Mouse (Mus musculus): ENCODE results near the gene Ntm. TPM values are rescaled to one million over a fixed set of nuclear protein-coding genes. Genes with fewer than 3 reads are reported as not detected.
A peak's percentile ranks its signal among the peaks of the same experiment; 100 is the strongest.

Gene Ntm
- polyA plus RNA-seq (2012; rRNA removed) (23.9 and 26.1 TPM in 2 replicates), polyA plus RNA-seq (2014; fragmentation: Nextera tagmentation; extraction: Ambion mirVana) (32.4 TPM in 2 replicates)

DNA sequence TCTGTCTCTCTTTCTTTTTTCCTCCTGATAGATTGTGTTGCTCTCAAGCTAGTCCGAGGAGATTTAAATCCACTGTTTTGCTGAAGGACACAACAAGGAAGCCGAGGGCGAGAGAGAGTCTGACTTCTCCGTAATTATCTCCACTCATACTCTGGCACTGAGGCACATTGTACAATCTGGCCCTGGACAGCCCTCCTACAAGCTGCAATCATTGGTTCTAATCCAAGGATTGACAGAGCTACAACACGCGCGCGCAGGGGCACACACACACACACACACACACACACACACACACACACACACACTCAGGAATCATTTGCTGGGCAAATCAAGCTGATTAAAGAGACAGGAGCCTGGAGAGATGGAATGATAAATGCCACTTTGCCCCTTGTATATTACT, at the start of gene Ntm:
Gene Ntm (minus strand): TSS at position 164 of the 400 bp plus-strand sequence.
- DNase-seq (ENCODE audit: low spot score) (no peak), ATAC-seq (ENCODE audit: low FRiP score, low read depth) (no peak)
- Histone ChIP-seq H3K27ac (replicated peaks; ENCODE audit: low read depth, low read length) (no peak within 1 kb of the TSS), H3K4me1 (ENCODE audit: control insufficient read depth, insufficient read depth, low read length) (0 out of 2 replicates have a peak, but pooled peaks cover 6% of the 10 kb centered on the region), H3K27me3 (ENCODE audit: control insufficient read depth, insufficient read depth, low read length) (peaks cover 32% of the 10 kb centered on the region; the same call in 1 of the 2 replicates), H3K9me3 (ENCODE audit: control insufficient read depth, low read length) (no peaks in the 10 kb centered on the region), H3K9ac (ENCODE audit: low read depth, low read length, severe bottlenecking) (peak within 1 kb of the TSS; percentile 36), H3K36me3 (ENCODE audit: control insufficient read depth, insufficient read depth, low read length) (no peaks in the 10 kb centered on the region), H3K4me2 (replicated peaks; ENCODE audit: low read depth, low read length, severe bottlenecking) (peak within 1 kb of the TSS; percentile 70), H3K4me3 (replicated peaks; ENCODE audit: low read length) (peak within 1 kb of the TSS; percentile 36)
- TF ChIP-seq POLR2A (IDR thresholded peaks at IDR 0.05; ENCODE audit: borderline replicate concordance, extremely low read depth, insufficient read depth, insufficient read length): no peak
- 34% methylated on average over 8 of the region's 8 CpGs for WGBS

DNA sequence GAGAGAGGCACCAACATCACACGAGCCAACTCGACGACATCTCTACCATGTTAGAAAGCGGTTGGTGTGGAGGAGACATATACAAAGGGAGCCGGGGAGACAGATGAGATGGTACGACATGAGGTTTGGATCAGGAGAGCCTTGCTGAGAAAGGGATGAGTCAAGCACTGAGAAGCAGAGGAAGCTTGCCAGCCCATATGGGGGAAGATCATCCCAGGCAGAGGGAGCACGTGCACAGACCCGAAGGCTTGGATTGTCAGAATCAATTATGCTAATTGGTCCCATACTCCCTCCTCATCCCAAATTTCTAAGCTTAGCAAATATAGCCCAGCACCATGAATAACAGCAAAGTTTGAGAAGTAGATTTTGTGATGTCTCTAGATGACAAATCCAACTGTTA, 42.8 kb upstream of the Ntm start:
- Histone ChIP-seq H3K27me3 (ENCODE audit: control insufficient read depth, insufficient read depth, low read length) (no peaks in the 10 kb centered on the region), H3K4me3 (replicated peaks; ENCODE audit: low read length) (no peak overlapping the region), H3K4me1 (ENCODE audit: control insufficient read depth, insufficient read depth, low read length) (no peaks in the 10 kb centered on the region), H3K36me3 (ENCODE audit: control insufficient read depth, insufficient read depth, low read length) (no peaks in the 10 kb centered on the region), H3K9ac (ENCODE audit: low read depth, low read length, severe bottlenecking) (no peak overlapping the region), H3K4me2 (replicated peaks; ENCODE audit: low read depth, low read length, severe bottlenecking) (no peak overlapping the region), H3K27ac (replicated peaks; ENCODE audit: low read depth, low read length) (no peak overlapping the region), H3K9me3 (ENCODE audit: control insufficient read depth, low read length) (no peaks in the 10 kb centered on the region)
- DNase-seq (ENCODE audit: low spot score) (peak; percentile 28), ATAC-seq (ENCODE audit: low FRiP score, low read depth) (no peak)
- TF ChIP-seq POLR2A (IDR thresholded peaks at IDR 0.05; ENCODE audit: borderline replicate concordance, extremely low read depth, insufficient read depth, insufficient read length): no peak
- WGBS: 65% methylated on average over 8 of the region's 8 CpGs

DNA sequence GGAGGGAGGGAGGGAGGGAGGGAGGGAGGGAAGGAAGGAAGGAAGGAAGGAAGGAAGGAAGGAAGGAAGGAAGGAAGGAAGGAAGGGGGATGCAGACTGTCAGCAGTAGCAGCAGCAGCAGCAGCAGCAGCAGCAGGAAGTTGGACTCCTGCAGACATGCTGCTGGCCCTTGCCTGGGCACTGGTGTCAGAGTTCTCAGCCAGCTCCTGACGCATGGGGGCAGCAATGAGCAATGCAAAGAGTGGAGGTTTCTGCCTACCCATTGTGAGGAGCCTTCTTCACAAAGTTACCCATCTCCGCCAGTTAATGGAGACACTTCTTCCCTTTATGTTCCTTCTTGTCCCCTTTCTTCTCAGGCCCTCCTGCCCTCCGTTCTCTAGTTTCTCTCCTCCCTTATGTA, 40.7 kb upstream of the Ntm start:
- peak; percentile 38 for DNase-seq (ENCODE audit: low spot score)
- Histone ChIP-seq H3K4me1 (ENCODE audit: control insufficient read depth, insufficient read depth, low read length) (no peaks in the 10 kb centered on the region), H3K4me3 (replicated peaks; ENCODE audit: low read length) (no peak overlapping the region), H3K36me3 (ENCODE audit: control insufficient read depth, insufficient read depth, low read length) (no peaks in the 10 kb centered on the region), H3K9ac (ENCODE audit: low read depth, low read length, severe bottlenecking) (no peak overlapping the region), H3K27ac (replicated peaks; ENCODE audit: low read depth, low read length) (no peak overlapping the region), H3K9me3 (ENCODE audit: control insufficient read depth, low read length) (no peaks in the 10 kb centered on the region), H3K27me3 (ENCODE audit: control insufficient read depth, insufficient read depth, low read length) (no peaks in the 10 kb centered on the region), H3K4me2 (replicated peaks; ENCODE audit: low read depth, low read length, severe bottlenecking) (no peak overlapping the region)
- no peak for TF ChIP-seq POLR2A (IDR thresholded peaks at IDR 0.05; ENCODE audit: borderline replicate concordance, extremely low read depth, insufficient read depth, insufficient read length)
- 29% methylated on average over 3 of the region's 3 CpGs for WGBS
- no peak for ATAC-seq (ENCODE audit: low FRiP score, low read depth)

DNA sequence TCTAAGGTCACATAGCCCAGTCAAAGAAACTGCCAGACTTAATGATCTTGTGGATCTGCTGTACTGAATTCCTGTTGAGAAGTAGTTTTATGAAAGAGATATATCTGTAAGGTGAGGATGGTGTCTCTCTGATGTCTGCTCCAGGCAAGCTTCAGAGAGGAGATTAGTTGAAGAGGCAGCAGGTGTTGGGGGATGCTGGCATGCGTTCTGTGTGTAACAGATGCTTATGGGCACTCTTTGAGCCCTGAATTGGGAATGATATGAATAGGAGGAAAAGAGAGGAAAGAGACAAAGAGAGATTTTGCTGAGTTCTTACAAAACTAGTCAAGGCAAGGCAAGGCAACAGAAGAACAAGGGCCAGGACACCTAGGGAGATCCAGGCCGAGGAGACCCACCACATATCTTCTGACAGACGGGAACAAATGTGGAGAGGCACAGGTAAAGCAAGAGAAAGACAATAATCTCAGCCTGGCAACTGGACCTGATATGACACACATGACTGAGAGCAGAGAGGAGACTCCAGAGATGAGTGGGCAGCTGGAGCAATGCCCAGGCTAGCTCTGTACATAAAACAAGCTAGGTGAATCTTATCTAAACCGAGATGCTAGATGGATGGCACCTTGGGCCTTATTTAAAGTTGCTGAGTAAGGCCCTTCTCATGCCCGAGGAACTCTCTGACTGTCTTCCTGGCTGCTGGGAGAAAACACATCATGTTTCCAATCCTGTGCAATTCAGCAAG, 18.4 kb upstream of the Ntm start:
- Histone ChIP-seq H3K9ac (ENCODE audit: low read depth, low read length, severe bottlenecking) (no peak overlapping the region), H3K9me3 (ENCODE audit: control insufficient read depth, low read length) (no peaks in the 10 kb centered on the region), H3K27me3 (ENCODE audit: control insufficient read depth, insufficient read depth, low read length) (no peaks in the 10 kb centered on the region), H3K4me1 (ENCODE audit: control insufficient read depth, insufficient read depth, low read length) (no peaks in the 10 kb centered on the region), H3K4me2 (replicated peaks; ENCODE audit: low read depth, low read length, severe bottlenecking) (no peak overlapping the region), H3K4me3 (replicated peaks; ENCODE audit: low read length) (no peak overlapping the region), H3K27ac (replicated peaks; ENCODE audit: low read depth, low read length) (no peak overlapping the region), H3K36me3 (ENCODE audit: control insufficient read depth, insufficient read depth, low read length) (no peaks in the 10 kb centered on the region)
- DNase-seq (ENCODE audit: low spot score) (no peak), ATAC-seq (ENCODE audit: low FRiP score, low read depth) (no peak)
- TF ChIP-seq POLR2A (IDR thresholded peaks at IDR 0.05; ENCODE audit: borderline replicate concordance, extremely low read depth, insufficient read depth, insufficient read length): no peak
- 77% methylated on average over 5 of the region's 5 CpGs for WGBS

DNA sequence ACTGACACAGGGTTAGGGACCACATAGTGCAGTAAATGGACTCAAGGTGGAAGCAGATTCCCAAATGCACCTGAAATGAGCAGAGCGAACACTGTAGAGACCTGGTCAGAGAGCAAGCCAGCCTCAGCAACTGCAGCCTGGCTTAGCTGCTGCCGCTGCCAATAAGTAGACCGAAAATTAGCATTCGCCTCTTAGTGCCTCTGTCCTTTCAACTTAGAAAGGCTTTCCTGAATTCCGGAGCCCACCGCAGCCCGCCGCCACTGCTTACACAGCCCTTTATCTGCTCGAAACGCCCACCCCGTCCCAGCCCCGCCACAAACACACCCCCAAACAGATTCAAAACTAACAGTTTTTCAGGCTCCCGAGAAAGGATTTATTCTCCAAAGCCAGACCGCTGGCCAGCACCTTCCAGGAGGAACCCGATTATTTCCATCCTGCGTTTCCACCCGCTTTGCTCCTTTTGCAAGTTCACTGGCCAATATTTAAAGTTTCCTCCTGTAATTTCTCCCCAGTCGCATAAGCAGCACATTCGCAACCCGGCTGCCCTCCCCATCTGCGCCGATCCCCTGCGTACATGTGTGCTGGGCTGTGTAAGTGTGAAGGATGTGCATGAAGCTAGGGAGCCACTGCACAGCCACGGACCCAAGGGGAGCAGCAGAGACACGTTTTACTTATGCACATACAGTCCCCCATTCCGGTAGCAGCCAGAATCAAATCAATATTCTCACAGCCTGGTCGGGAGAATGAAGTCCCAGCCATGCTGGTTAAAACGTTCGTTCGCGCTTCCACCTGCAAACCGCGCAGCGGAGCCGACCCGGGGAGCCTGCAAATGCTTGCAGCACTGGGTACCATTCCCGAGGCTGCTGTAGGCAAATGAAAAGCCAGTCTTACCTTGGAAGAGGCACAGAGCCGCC, 730 bp downstream of the Ntm start:
- peak overlapping the region; percentile 70 for H3K4me2 ChIP-seq (replicated peaks; ENCODE audit: low read depth, low read length, severe bottlenecking)
- no peak overlapping the region for H3K27ac ChIP-seq (replicated peaks; ENCODE audit: low read depth, low read length)
- H3K9ac ChIP-seq (ENCODE audit: low read depth, low read length, severe bottlenecking): peak overlapping the region; percentile 36
- 1% methylated on average over 38 of the region's 38 CpGs for WGBS
- ATAC-seq (ENCODE audit: low FRiP score, low read depth) (no peak), DNase-seq (ENCODE audit: low spot score) (no peak)
- peak overlapping the region; percentile 36 for H3K4me3 ChIP-seq (replicated peaks; ENCODE audit: low read length)
- no peaks in the 10 kb centered on the region for H3K9me3 ChIP-seq (ENCODE audit: control insufficient read depth, low read length)
- 0 out of 2 replicates have a peak, but pooled peaks cover 6% of the 10 kb centered on the region for H3K4me1 ChIP-seq (ENCODE audit: control insufficient read depth, insufficient read depth, low read length)
- peaks cover 32% of the 10 kb centered on the region; the same call in 1 of the 2 replicates for H3K27me3 ChIP-seq (ENCODE audit: control insufficient read depth, insufficient read depth, low read length)
- no peak for TF ChIP-seq POLR2A (IDR thresholded peaks at IDR 0.05; ENCODE audit: borderline replicate concordance, extremely low read depth, insufficient read depth, insufficient read length)
- no peaks in the 10 kb centered on the region for H3K36me3 ChIP-seq (ENCODE audit: control insufficient read depth, insufficient read depth, low read length)
